Mouse (Mus musculus): ENCODE results near the gene Cldn12.

The Cldn12 gene

GRCm38 (mm10) chr5:5514196-5515076 lies at the start of gene Cldn12:
TSS of gene Cldn12 (minus strand) at chr5:5514958.
- DNase-seq (ENCODE audit: low read depth): peak; percentile 91

GRCm38 (mm10) chr5:5562435-5562834 lies 47.7 kb upstream of the Cldn12 start:
- no peak for DNase-seq (ENCODE audit: low read depth)

- peak; percentile 49 for DNase-seq (ENCODE audit: low read depth)
Measured at GRCm38 (mm10) chr5:5561041-5561706, 46.4 kb upstream of the Cldn12 start.

- DNase-seq (ENCODE audit: low read depth): no peak
Measured at GRCm38 (mm10) chr5:5559798-5560197, 45.0 kb upstream of the Cldn12 start.

GRCm38 (mm10) chr5:5559079-5559740 lies 44.5 kb upstream of the Cldn12 start, which contains the start of gene Gtpbp10:
TSS of gene Gtpbp10 (minus strand) at chr5:5559538.
- DNase-seq (ENCODE audit: low read depth): no peak

GRCm38 (mm10) chr5:5551110-5551509 lies 36.4 kb upstream of the Cldn12 start:
- DNase-seq (ENCODE audit: low read depth): no peak

GRCm38 (mm10) chr5:5540385-5540784 lies 25.6 kb upstream of the Cldn12 start:
- DNase-seq (ENCODE audit: low read depth): no peak

GRCm38 (mm10) chr5:5539771-5540170 lies 25.0 kb upstream of the Cldn12 start:
- no peak for DNase-seq (ENCODE audit: low read depth)

- DNase-seq (ENCODE audit: low read depth): no peak
Measured at GRCm38 (mm10) chr5:5536131-5536530, 21.4 kb upstream of the Cldn12 start.

- no peak for DNase-seq (ENCODE audit: low read depth)
Measured at GRCm38 (mm10) chr5:5533656-5534420, 19.1 kb upstream of the Cldn12 start.

GRCm38 (mm10) chr5:5515411-5515810 lies 653 bp upstream of the Cldn12 start:
- DNase-seq (ENCODE audit: low read depth): no peak

GRCm38 (mm10) chr5:5511401-5511800 lies 3.4 kb downstream of the Cldn12 start:
- no peak for DNase-seq (ENCODE audit: low read depth)

GRCm38 (mm10) chr5:5510989-5511388 lies 3.8 kb downstream of the Cldn12 start:
- DNase-seq (ENCODE audit: low read depth): no peak

- no peak for DNase-seq (ENCODE audit: low read depth)
Measured at GRCm38 (mm10) chr5:5510304-5510887, 4.4 kb downstream of the Cldn12 start.

- no peak for DNase-seq (ENCODE audit: low read depth)
Measured at GRCm38 (mm10) chr5:5508231-5508630, 6.5 kb downstream of the Cldn12 start.

- peak; percentile 49 for DNase-seq (ENCODE audit: low read depth)
Measured at GRCm38 (mm10) chr5:5507701-5508225, 7.0 kb downstream of the Cldn12 start.

GRCm38 (mm10) chr5:5504456-5504855 lies 10.3 kb downstream of the Cldn12 start:
- no peak for DNase-seq (ENCODE audit: low read depth)

GRCm38 (mm10) chr5:5503381-5503780 lies 11.4 kb downstream of the Cldn12 start:
- no peak for DNase-seq (ENCODE audit: low read depth)

GRCm38 (mm10) chr5:5501583-5501982 lies 13.2 kb downstream of the Cldn12 start:
- no peak for DNase-seq (ENCODE audit: low read depth)

- DNase-seq (ENCODE audit: low read depth): no peak
Measured at GRCm38 (mm10) chr5:5496393-5496792, 18.4 kb downstream of the Cldn12 start.

- peak; percentile 59 for DNase-seq (ENCODE audit: low read depth)
Measured at GRCm38 (mm10) chr5:5495042-5495441, 19.7 kb downstream of the Cldn12 start.

Data from 416B (cell line).